Mouse (Mus musculus) midbrain, embryonic 13.5 days (tissue): ENCODE results near the gene Rab11fip3. TPM values are rescaled to one million over a fixed set of nuclear protein-coding genes. Genes with fewer than 3 reads are reported as not detected.
"Not testable (repeated sequence)": the region's sequence is repeated elsewhere in the genome, so short reads cannot be mapped to it uniquely, and the experiment has no call there.

Source experiments
- ATAC-seq: fragments of 200-750 bp; cut with Nextera tagmentation; 2 replicates; pipeline ENCODE4 v1.8.0; 2017; ENCODE audit warnings: mild to moderate bottlenecking, moderate TSS enrichment, moderate library complexity
- H3K27ac ChIP-seq: fragments of 300-500 bp; sonication (generic); 2 replicates; pipeline ENCODE4 v1.5.1; 2015; ENCODE audit warnings: inconsistent platforms, mild to moderate bottlenecking, moderate library complexity
- H3K27me3 ChIP-seq: fragments of 300-500 bp; sonication (generic); 2 replicates; pipeline ENCODE4 v1.6.1; 2015; ENCODE audit warnings: mild to moderate bottlenecking, inconsistent platforms
- H3K36me3 ChIP-seq: fragments of 300-500 bp; sonication (generic); 2 replicates; pipeline ENCODE4 v1.6.1; 2015; ENCODE audit warnings: mild to moderate bottlenecking, inconsistent platforms
- H3K4me1 ChIP-seq: fragments of 300-500 bp; sonication (generic); replicated peaks from 2 replicates; pipeline ENCODE4 v1.6.1; 2015; ENCODE audit warnings: inconsistent platforms
- H3K4me2 ChIP-seq: fragments of 300-500 bp; sonication (generic); replicated peaks from 2 replicates; pipeline ENCODE4 v1.6.1; 2015; ENCODE audit warnings: moderate library complexity, mild to moderate bottlenecking, inconsistent platforms
- H3K4me3 ChIP-seq: fragments of 300-500 bp; sonication (generic); replicated peaks from 2 replicates; pipeline ENCODE4 v1.5.1; 2015; ENCODE audit warnings: mild to moderate bottlenecking, inconsistent platforms
- H3K9ac ChIP-seq: fragments of 300-500 bp; sonication (generic); replicated peaks from 2 replicates; pipeline ENCODE4 v1.6.1; 2015; ENCODE audit warnings: mild to moderate bottlenecking, inconsistent platforms
- H3K9me3 ChIP-seq: fragments of 300-500 bp; sonication (generic); 2 replicates; pipeline ENCODE4 v1.6.1; 2016; ENCODE audit warnings: mild to moderate bottlenecking, inconsistent platforms
- WGBS: fragments of 180-500 bp; shearing (Covaris S2); methylation state at CpG from one replicate; pipeline ENCODE4 v1.1.7; 2015; 5-methylcytosine and 5-hydroxymethylcytosine counted together
- polyA plus RNA-seq: library from polyadenylated mRNA; unstranded; fragments of >200 nt; fragmentation: Nextera tagmentation; extraction: Ambion mirVana; gene quantifications from 2 replicates; pipeline ENCODE4 v1.2.1, GENCODE M21; 2015

Gene Rab11fip3
- polyA plus RNA-seq, 1 experiment from 2014 or later: 35.0 TPM

DNA sequence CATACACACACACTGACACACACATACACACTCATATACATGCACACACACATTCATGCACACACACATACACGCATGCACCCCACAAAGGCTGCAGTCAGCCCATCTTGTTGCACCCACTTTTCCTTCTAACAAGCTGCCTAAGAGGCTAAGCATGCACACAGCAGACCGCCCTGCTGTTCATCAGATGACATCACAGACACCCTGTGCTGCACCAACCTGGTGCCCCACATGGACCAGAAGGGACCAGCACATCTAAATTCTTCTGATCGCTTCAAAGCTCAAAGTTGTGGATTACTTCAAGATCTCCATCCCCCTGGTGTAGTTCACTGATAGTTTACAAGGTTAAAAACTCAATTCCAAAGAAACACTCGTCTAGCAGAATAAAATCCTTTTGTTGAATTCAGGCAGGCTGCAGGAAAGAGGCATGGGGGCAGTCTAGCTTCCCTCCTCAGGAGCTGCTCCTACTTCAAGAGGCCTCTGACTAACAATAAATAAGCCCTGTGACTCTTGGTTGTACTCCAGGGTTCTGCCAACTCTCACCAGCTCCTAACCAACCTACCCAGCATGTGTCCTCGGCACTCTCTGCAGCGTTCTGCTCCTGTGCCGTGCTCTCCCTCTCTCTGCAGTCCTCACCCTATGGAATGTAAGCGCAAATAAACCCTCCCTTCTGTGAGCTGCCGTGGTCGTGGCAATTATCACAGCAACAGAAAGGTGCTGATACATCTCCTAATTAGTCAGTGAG lies 22.9 kb downstream of the Rab11fip3 start:
- H3K4me2 ChIP-seq: no peak overlapping the region
- no peaks in the 10 kb centered on the region for H3K9me3 ChIP-seq
- H3K4me1 ChIP-seq: peaks cover 42% of the 10 kb centered on the region
- no peak overlapping the region for H3K27ac ChIP-seq
- no peaks in the 10 kb centered on the region for H3K27me3 ChIP-seq
- no peak overlapping the region for H3K4me3 ChIP-seq
- ATAC-seq: no peak
- H3K9ac ChIP-seq: no peak overlapping the region
- 66% methylated on average over 10 of the region's 10 CpGs for WGBS
- peaks cover 3% of the 10 kb centered on the region; the same call in 1 of the 2 replicates for H3K36me3 ChIP-seq

DNA sequence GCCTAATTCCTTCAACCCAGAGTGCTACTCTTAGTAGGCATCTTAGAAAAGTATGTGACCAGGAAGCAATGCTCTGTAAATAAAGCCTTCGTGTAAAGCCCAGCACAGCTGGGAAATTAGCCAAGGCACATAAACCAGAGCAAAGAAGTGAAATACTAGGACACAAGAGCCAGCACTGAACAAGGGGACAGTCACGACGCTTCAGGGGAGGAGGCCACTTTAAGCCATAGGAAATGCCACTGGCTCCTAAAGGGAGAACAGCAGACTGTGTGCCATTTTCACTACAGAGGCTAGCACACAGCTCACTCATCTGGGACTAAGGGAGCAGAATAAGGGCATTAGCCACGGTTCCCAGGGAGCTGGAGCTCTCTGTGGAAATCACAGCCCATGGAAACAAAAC lies 24.1 kb downstream of the Rab11fip3 start:
- Histone ChIP-seq H3K4me2 (no peak overlapping the region), H3K27ac (peak overlapping the region; percentile 30; the same call in 1 of the 2 replicates), H3K36me3 (no peaks in the 10 kb centered on the region), H3K9me3 (no peaks in the 10 kb centered on the region), H3K27me3 (no peaks in the 10 kb centered on the region), H3K9ac (no peak overlapping the region), H3K4me1 (peaks cover 45% of the 10 kb centered on the region), H3K4me3 (no peak overlapping the region)
- ATAC-seq: no peak
- 42% methylated on average over 4 of the region's 4 CpGs for WGBS

DNA sequence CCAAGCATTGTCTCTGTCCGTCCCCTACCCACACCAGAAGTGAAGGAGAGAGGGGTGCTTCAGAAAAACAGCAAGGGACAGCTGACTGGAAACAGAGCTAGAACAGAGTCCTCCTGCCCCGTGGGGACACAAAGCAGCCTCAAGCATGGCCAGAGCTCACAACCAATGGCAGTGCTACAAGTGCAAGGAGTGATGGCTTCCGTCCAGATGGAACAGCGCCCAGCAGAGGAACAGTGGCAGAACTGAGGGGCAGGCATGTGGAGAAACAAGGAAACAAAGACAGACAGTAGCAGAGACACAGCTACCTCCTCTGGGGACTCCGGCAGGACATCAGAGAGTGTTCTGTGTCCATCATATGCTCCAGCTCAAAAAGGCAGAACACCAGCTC lies 26.1 kb downstream of the Rab11fip3 start:
- H3K9ac ChIP-seq: 0 out of 2 replicates have a peak overlapping the region, but pooled peaks have one; percentile 15
- no peaks in the 10 kb centered on the region for H3K9me3 ChIP-seq
- H3K27ac ChIP-seq: peak overlapping the region; percentile 80
- peak; percentile 64 for ATAC-seq
- 71% methylated on average over 5 of the region's 5 CpGs for WGBS
- no peak overlapping the region for H3K4me3 ChIP-seq
- no peaks in the 10 kb centered on the region for H3K27me3 ChIP-seq
- peaks cover 45% of the 10 kb centered on the region for H3K4me1 ChIP-seq
- H3K36me3 ChIP-seq: no peaks in the 10 kb centered on the region
- H3K4me2 ChIP-seq: no peak overlapping the region

DNA sequence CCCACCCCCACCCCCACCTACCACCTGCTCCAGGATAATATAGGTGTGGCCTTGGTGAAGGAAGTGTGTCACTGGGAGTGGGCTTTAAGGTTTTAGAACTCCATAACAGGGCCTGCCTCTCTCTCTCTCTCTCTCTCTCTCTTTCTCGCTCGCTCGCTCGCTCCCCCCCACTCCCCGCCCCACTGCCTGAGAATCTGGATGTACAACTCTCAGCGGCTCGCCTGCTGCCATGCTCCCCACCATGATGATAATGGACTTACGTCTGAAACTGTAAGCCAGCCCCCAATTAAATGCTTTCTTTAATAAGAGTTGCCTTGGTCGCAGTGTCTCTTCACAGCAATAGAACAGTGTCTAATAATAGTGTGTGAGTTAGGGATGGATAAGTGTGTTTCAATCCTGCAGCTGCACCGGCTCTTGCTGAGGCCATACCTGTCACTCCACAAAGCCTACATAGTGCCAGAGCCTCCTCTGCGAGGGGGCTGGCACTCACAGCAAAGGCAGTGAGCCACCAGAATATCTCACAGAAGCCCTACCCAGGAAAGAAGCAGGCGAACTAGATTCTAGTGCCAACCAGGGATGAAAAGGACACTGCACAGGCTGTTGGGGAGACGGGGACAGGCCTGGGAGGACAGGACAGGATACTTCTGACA lies 26.6 kb downstream of the Rab11fip3 start:
- peak; percentile 35; the same call in 1 of the 2 replicates for ATAC-seq

DNA sequence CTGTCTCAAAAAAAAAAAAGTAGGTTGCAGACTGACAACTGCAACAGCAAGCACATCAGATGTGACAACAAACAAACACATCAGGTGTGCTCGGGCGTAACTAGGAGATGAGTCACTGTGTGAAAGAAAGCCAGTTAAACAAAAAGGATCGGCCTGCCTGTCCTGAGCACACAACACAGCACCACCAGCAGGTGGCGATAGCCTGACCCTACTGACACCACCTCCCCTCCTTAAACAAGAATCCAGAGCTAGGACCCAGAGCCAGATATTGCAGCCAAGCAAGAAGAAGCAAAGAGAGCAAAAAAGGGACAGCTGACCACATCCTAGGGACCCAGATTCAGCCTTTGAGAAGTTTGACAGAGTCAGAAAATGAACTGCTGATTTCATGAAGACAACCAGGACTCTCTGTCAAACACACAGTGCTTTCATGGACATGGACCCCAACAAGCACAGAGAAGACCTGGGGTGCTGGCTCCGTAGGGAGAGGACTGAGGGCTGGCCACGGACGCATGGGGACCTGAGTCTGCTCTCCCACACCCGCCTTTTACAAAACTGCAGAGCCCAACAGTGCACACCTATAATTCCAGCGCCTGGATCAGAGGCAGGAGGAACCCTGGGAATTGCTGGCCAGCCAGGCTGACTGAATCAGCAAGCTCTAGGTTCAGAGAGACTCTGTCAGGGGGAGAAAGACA lies 28.1 kb downstream of the Rab11fip3 start:
- 0 out of 2 replicates have a peak, but pooled peaks have one; percentile 40 for ATAC-seq
- Histone ChIP-seq H3K36me3 (peaks cover 3% of the 10 kb centered on the region), H3K27me3 (no peaks in the 10 kb centered on the region), H3K4me3 (no peak overlapping the region), H3K9ac (no peak overlapping the region), H3K9me3 (no peaks in the 10 kb centered on the region), H3K27ac (no peak overlapping the region), H3K4me1 (peaks cover 36% of the 10 kb centered on the region), H3K4me2 (no peak overlapping the region)
- 49% methylated on average over 9 of the region's 9 CpGs for WGBS

More for the DNA sequence above, 26.6 kb downstream of the Rab11fip3 start:
- WGBS: 78% methylated on average over 13 of the region's 13 CpGs
- Histone ChIP-seq H3K9ac (0 out of 2 replicates have a peak overlapping the region, but pooled peaks have one; percentile 15), H3K36me3 (no peaks in the 10 kb centered on the region), H3K4me2 (no peak overlapping the region), H3K4me1 (peaks cover 45% of the 10 kb centered on the region), H3K27ac (peak overlapping the region; percentile 80), H3K27me3 (no peaks in the 10 kb centered on the region), H3K4me3 (no peak overlapping the region), H3K9me3 (no peaks in the 10 kb centered on the region)

DNA sequence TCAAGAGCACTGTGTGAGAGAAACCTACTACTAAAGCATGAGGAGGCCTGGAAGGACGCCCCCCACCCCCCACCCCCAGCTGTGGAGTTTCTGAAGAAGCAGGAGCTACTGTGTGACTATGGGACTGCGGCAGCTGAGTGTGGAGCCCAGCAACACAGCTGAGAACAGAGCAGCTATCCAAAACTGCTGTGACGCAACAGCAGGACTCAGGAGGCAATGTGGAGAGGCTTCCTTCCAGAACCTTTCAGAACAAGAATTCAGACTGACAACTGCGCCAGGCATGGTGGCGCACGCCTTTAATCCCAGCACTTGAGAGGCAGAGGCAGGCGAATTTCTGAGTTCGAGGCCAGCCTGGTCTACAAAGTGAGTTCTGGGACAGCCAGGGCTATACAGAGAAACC lies 28.6 kb downstream of the Rab11fip3 start:
- H3K27me3 ChIP-seq, H3K27ac ChIP-seq, H3K36me3 ChIP-seq, H3K4me2 ChIP-seq, H3K4me3 ChIP-seq, H3K9ac ChIP-seq, H3K9me3 ChIP-seq, ATAC-seq: not testable (repeated sequence)
- 88% methylated on average over 8 of the region's 8 CpGs for WGBS
- H3K4me1 ChIP-seq: peaks cover 31% of the 10 kb centered on the region

DNA sequence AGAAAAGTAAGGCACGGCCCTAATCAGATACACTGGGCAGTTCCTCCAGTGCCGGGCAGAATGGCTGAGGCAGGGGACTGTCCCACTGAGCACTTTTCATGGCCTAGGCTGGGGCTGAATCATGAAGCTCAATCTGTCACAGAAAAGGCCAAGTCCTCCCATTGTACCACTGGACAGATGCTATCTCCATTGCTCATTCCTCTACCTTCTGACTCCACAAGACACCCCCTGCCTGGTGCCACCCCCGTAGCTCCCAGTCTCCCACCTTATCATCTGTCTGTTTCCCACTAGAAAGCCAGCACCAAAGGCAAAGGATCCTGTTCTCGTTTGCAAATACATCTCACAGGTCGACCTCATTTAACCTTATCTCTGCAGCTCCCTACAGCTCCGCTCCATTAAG lies 37.3 kb downstream of the Rab11fip3 start:
- Histone ChIP-seq H3K9me3 (no peaks in the 10 kb centered on the region), H3K4me3 (no peak overlapping the region), H3K4me2 (no peak overlapping the region), H3K27me3 (no peaks in the 10 kb centered on the region), H3K9ac (no peak overlapping the region), H3K36me3 (peaks cover 60% of the 10 kb centered on the region), H3K27ac (no peak overlapping the region), H3K4me1 (no peaks in the 10 kb centered on the region)
- 86% methylated on average over 6 of the region's 6 CpGs for WGBS
- no peak for ATAC-seq

DNA sequence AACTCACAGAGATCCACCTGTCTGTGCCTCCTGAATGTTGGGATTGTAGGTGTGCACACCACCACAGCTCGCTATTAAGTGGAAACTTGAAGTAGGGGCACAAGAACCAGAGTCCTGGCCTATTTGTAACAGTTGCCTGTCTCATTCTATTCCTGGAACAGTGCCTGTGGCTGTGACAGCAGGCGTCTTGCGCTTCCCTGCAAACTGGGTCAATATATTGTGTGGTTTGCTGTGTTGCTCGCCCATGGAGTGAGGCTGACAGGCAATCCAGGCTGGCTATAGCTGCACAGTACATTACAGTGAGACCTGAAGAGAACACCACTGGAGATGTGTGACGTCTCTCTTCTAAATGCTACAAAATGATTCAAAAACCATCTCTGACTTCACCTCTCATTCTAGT lies 37.8 kb downstream of the Rab11fip3 start:
- no peaks in the 10 kb centered on the region for H3K27me3 ChIP-seq
- no peaks in the 10 kb centered on the region for H3K4me1 ChIP-seq
- no peak overlapping the region for H3K9ac ChIP-seq
- H3K4me3 ChIP-seq: no peak overlapping the region
- peaks cover 61% of the 10 kb centered on the region for H3K36me3 ChIP-seq
- no peak overlapping the region for H3K4me2 ChIP-seq
- no peaks in the 10 kb centered on the region for H3K9me3 ChIP-seq
- no peak overlapping the region for H3K27ac ChIP-seq
- no peak for ATAC-seq
- WGBS: 94% methylated on average over 5 of the region's 5 CpGs

DNA sequence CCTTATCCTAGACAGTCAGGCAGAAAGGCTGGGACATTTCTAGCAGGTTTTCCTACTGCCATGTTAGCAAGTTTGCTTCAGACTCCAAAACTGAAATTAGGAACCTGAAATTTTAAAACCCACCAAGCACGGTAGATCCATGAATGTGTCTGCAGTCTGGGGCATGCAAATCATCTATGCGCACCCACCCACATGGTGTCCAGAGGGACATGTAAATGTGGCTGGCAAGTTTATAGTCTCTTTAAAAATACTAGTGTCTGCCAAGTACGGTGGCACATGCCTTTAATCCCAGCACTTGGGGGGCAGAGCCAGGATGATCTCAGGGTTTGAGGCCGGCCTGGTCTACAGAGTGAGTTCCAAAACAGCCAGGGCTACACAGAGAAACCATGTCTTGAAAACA lies 41.1 kb downstream of the Rab11fip3 start:
- 0 out of 2 replicates have a peak overlapping the region, but pooled peaks have one; percentile 14 for H3K9ac ChIP-seq
- no peak for ATAC-seq
- no peaks in the 10 kb centered on the region for H3K27me3 ChIP-seq
- peaks cover 46% of the 10 kb centered on the region for H3K36me3 ChIP-seq
- H3K27ac ChIP-seq: peak overlapping the region; percentile 53
- no peak overlapping the region for H3K4me2 ChIP-seq
- no peak overlapping the region for H3K4me3 ChIP-seq
- WGBS: 89% methylated on average over 4 of the region's 4 CpGs
- no peaks in the 10 kb centered on the region for H3K9me3 ChIP-seq
- H3K4me1 ChIP-seq: no peaks in the 10 kb centered on the region

DNA sequence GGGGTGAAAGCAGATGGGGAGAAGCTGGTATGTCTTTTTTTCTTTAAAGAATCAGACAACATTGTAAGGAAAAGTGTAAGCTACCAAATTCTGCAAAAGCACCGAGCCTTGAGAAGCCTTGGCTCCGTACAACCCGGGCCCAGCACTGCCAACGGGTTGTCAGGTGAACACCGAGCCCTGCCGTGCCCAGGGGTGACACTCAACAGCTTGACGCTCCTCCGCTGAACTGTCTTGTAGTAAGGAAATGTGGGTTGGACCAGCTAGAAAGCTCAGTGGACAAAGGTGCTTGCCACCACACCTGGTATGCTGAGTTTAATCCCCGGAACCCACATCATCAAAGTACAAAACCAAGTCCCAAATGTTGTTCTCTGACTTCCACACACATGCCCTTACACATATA lies 44.7 kb downstream of the Rab11fip3 start:
- no peaks in the 10 kb centered on the region for H3K9me3 ChIP-seq
- WGBS: 95% methylated on average over 9 of the region's 9 CpGs
- no peak for ATAC-seq
- H3K4me2 ChIP-seq: no peak overlapping the region
- no peak overlapping the region for H3K27ac ChIP-seq
- peaks cover 35% of the 10 kb centered on the region for H3K36me3 ChIP-seq
- no peaks in the 10 kb centered on the region for H3K27me3 ChIP-seq
- no peak overlapping the region for H3K9ac ChIP-seq
- no peak overlapping the region for H3K4me3 ChIP-seq
- no peaks in the 10 kb centered on the region for H3K4me1 ChIP-seq

DNA sequence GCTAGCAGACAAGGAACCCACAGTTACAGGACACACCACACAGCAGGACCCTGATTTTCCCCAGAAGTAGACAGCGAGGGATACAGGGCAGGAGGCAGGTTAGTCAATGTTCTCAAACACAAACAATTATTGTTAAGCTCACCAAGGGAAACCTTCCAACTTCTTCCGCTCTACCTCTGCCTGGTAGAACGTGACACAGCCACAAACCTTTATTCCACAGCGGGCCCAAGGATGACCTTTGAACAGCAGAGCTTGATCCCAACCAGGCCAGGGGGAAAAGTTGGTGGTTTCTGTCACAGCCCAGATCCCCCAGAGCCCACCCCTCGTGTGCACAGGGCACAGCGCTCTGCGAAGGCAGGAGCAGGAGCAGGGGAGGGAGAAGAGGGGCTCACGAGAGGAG lies 45.4 kb downstream of the Rab11fip3 start:
- Histone ChIP-seq H3K4me1 (no peaks in the 10 kb centered on the region), H3K27me3 (no peaks in the 10 kb centered on the region), H3K4me3 (no peak overlapping the region), H3K36me3 (peaks cover 33% of the 10 kb centered on the region), H3K9me3 (no peaks in the 10 kb centered on the region), H3K9ac (no peak overlapping the region), H3K27ac (no peak overlapping the region), H3K4me2 (no peak overlapping the region)
- WGBS: 91% methylated on average over 8 of the region's 8 CpGs
- ATAC-seq: no peak

DNA sequence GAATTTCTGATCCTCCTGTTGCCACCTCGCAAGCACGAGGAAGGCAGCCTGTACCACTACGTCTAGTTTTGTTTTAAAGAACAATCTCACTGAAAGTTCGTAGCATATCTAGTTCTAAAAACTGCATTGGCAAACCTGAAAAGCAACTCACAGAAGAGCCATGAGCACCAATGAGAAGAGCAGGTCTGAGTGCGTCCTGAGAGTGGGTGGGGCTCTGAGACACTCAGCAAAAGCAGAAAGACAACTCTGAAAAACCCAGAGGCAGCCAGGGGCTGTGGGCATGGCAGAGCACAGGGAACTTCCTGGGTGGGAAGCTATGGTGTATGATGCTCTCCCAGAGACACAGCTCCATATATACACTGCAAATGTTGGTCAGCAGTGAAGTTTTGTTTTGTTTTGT lies 46.2 kb downstream of the Rab11fip3 start:
- no peak overlapping the region for H3K4me2 ChIP-seq
- H3K36me3 ChIP-seq: peaks cover 40% of the 10 kb centered on the region
- 94% methylated on average over 5 of the region's 5 CpGs for WGBS
- H3K27me3 ChIP-seq: no peaks in the 10 kb centered on the region
- no peak overlapping the region for H3K4me3 ChIP-seq
- no peaks in the 10 kb centered on the region for H3K9me3 ChIP-seq
- H3K27ac ChIP-seq: no peak overlapping the region
- H3K9ac ChIP-seq: no peak overlapping the region
- no peak for ATAC-seq
- no peaks in the 10 kb centered on the region for H3K4me1 ChIP-seq
